Mouse (Mus musculus) lung, postnatal 4 days (tissue): ENCODE measurements around the gene Aamdc.

Source experiments
- DNase-seq, 2 experiments: peaks; one replicate each; pipeline ENCODE4 v3.0.0; 2021

The Aamdc gene

DNA sequence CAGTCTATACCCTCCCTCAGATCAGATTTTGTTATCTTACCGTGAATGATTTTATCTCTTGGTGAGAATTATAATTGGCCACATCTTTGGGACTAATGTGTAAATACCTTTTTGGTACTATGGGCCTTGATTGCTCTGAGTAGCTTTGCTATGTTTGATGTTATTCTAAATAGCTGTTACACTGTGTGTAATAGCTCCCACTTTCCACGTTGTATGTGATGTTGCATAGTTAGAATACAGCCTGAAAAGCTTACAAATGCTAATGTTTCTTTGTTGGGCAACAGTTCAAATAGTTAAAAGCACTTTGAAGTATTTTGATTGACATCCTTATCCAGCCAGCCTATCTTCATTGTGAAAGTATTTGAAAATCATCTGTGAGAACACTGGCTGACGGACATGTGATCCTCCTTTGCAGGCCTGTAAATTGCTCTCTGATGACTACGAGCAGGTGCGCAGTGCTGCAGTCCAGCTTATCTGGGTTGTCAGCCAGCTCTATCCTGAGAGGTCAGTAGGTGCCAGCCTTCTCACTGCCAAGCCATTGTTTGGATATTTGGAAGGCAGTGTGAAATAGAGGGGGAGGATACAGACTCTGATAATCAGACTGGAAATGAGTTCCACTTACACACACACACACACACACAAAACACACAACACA is 78.6 kb downstream of the Aamdc start:
- DNase-seq, result no peak
